Mouse (Mus musculus): ENCODE results near the gene Trarg1.
"Not testable (repeated sequence)": the region's sequence is repeated elsewhere in the genome, so short reads cannot be mapped to it uniquely, and the experiment has no call there.

Trarg1 gene

DNA sequence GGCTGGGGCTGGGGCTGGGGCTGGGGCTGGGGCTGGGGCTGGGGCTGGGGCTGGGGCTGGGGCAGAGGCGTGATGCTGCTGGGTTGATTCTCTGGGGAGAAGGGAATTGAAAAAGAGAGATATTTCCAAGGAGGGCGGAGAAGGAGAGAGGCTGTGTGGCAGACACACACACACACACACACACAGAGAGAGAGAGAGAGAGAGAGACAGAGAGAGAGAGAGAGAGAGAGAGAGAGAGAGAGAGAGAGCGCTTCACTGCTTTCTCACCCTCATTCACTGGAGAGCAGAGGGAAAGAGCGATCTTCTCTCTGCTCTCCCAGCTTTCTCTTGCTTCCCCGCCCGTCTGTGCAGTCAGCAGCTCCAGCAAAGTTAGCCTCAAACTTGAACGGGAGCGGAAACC lies at the start of gene Trarg1:
TSS of gene Trarg1 (plus strand) at position 301 of the 400 bp plus-strand sequence.
- not testable (repeated sequence) for ATAC-seq (ENCODE audit: low TSS enrichment)

DNA sequence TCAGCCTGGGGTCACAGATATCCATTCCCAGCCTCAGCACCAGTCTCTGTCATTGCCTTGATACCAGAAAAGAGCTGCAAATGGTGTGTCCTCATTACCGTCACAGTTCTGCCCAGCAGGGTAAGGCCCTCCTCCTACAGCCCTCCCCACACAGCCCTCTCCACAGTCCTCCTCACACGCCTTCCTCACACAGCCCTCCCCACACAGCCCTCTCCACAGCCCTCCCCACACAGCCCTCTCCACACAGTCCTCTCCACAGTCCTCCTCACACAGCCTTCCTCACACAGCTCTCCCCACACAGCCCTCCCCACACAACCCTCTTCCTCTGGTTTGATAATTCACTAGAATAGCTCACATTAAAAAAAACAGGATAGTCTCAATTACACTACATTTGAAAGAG lies 49.6 kb upstream of the Trarg1 start:
- no peak for ATAC-seq (ENCODE audit: low TSS enrichment)

DNA sequence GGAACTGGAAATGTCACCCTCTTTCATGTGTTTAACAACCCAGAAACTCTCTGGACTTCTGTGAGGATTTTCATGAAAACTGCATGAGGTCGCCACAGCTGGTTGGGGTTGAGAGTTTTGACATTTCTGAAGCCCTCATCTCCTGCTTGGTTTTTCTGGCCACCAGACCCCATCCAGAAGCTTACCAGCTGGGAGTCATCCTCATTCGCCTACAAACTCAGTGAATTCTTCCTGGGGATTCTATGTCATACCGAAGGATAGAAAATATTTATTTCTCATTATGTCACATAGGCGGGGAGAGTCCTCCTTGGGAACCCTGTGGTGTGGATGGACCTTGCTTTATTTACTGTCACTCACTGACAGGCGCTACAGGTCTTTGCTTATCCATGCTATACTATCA lies 49.1 kb upstream of the Trarg1 start:
- ATAC-seq (ENCODE audit: low TSS enrichment): no peak

DNA sequence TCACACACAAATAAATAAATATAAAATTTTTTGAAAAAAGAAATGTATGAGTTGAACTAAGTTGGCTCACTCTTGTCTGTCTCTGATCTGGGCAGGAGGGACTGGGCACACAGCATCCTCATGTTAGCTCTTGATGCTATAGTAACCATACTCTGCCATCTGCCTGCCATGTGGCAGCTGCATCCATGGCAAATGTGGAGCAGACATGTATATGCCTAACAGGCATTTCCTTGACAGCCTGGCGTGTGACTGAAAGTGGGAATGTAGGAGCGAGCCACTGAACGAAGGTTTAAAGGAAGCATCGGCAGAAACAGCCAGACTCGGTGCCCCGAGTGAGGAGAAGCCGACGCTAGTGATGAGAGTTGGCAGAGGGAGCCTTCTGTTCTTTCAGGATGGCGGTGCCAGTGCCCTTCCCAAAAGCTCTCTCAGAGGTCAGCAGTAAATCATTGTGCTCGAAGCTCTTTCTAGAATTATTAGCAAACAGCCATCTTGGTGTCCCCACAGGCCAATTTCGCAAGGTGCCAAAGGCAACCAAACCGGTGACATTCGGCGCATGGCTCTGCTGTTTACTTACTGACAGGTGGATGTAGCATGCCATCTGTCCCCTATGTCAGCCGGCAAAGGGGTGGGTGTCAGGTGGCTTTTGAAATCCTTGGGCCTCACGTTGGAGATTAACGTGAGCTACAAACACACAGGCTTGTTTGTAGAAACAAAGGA lies 40.2 kb upstream of the Trarg1 start:
- ATAC-seq (ENCODE audit: low TSS enrichment): no peak

DNA sequence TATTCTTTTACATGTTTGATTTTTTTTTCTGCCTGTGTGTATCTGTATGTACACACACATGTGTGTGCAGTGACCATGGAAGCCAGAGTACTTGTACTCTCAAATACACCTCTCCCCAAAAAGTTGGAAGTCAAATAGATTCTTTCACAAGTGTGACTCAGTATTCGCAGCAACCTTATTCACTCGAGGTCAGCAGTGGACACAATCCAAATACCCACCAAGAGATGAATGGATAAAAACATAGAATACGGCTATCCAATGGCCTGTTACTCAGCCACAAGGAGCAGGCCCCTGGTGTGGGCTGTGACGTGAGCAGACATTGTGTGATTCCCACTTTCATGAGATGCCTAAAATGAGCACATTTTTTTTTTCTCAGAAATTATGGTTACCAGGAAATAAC lies 39.4 kb upstream of the Trarg1 start:
- no peak for ATAC-seq (ENCODE audit: low TSS enrichment)

DNA sequence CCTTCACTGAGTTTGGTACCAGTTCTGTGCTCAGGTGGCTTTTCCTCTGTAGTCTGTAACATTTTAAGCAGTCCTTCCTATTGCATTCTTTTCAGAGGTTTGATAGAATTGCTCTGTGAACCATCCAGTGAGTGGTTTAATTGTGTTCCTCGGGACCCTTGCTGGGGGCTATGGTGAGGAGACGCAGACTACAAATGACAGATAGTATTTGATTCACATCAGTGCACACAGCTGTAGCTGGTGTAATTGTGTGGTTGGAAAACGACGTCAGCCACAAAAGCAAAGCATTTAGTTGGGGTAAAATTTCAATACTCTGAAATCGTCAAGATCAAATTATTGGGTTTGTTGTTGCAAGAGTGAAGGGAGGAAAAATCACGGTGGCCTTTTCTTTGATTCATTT lies 35.4 kb upstream of the Trarg1 start:
- ATAC-seq (ENCODE audit: low TSS enrichment): no peak

DNA sequence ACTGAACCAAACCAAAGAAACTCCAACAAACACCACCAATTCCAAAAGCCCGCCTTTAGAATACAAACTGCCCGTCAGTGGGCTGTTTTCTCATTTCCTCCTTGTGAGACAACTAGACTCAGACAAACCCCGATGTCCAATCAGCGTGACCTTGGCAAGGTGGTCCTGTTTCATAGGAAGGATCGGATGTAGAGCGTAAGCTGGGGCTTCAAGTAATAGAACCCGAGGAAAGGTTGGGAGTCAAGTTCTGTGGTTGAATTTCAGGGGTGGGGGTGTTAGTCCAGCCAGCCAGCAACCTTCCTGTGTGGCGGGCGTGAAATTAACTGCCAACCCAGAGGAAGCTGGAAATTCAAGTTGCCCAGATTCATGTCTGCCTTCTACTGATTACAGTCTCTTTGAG lies 34.6 kb upstream of the Trarg1 start:
- ATAC-seq (ENCODE audit: low TSS enrichment): no peak

DNA sequence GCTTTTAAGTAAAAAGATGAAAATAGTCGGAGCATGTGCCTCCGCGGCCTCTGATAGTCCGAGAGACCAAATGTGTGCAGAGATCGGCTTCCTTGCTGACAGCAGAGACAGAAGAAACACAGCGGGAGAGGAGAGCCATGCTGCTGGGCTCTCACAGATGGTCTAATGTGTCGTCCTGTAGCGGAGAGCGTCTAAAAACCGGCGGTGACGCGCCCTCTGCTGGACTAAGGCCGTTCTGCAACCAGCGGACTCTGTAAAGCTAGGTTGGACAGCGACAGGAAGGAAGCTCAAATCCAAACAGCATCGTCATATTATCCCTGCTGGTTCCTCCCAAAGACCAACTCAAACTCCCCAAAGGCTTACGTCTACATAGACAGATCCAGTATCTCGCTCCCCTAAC lies 33.7 kb upstream of the Trarg1 start:
- peak; percentile 91 for ATAC-seq (ENCODE audit: low TSS enrichment)

DNA sequence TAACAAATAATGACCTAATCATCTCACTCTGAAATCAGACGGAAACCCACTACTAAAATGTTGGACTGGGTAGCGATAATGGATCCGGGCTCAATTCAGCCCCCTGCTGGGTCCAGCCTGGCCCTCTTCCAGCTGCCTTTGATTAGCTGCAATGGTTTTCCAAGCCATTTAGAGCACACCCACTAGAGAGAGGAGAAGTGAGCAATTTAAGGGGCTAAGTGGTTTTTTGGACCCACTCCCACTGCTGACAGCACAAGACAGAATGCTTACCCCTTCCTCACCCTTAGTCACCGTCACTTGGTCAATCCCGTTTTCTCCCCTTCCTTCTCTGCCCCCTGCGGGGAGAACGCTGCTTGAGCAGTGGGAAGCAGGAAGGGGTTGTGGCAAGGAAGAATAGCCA lies 32.5 kb upstream of the Trarg1 start:
- no peak for ATAC-seq (ENCODE audit: low TSS enrichment)

DNA sequence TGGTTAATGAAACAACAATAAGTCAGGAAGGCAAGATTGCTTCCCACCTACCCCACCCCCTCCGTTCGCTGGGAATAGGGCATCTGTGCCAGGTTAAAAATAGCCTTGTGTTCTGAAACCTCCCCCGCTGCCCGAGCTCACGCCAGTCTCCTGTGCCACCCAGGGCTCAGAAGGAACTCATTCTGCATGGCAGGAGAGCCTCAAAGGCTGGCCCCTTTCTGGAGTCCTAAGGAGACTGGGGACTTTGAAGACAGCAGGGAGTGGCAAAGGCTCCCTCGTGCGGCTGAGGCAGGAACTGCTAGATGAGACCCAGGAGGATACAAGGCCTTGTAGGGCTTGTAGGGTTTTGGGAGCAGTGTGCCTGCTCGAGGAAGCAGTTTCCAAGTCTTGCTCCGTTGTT lies 32.1 kb upstream of the Trarg1 start:
- peak; percentile 60 for ATAC-seq (ENCODE audit: low TSS enrichment)

DNA sequence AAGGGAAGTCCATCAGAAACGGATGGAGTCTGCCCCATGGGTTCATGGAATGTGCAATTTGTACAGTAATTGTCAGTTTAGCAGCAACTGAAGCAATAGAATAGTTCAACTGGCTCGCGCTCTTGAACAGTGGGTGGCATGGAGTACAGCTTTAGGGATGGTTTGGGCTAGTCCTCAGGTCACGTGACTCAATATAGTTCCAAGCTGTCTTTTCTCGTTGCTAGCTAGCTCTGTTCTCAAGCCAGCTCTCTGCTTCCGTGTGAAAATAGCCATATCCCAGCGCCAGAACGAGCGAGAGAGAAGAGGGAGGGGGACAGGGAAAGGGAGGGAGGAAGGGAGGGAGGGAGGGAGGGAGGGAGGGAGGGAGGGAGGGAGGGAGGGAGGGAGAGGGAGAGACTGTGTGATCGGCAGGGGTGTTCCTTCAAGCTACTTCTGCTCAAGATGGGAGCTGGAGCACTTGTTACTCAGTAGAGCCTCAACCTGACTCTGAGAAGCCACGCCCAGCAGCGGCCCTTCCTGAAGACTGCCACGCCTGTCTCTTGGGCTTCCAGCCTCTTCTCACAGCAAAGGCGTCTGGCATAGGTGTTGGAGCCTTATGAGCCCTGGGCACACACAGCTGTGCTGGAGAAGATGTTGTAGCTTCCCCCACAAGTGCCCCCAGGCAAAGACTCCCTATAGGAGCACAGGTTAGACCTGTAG lies 28.6 kb upstream of the Trarg1 start:
- ATAC-seq (ENCODE audit: low TSS enrichment): peak; percentile 29; the same call in 1 of the 2 replicates

DNA sequence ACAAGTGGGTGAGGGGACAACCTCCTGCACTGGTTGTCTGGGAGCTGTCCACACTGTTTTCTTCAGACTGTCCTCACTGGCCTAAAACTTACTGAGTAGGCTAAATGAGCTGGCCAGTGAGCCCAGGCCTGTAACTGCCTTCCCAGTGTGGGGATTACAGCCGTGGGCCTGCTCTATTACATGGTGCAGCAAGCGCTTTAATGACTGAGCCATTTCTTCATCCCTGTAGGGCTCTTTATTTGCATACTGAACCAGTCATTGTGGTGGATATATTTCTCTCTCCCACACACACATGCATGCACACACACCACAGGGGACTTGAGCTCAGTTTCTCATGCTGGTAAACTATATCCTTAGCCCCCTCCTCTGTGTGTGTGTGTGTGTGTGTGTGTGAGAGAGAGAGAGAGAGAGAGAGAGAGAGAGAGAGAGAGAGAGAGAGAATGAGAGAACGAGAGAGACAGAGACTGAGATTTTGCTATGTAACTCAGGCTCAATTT lies 26.7 kb upstream of the Trarg1 start:
- ATAC-seq (ENCODE audit: low TSS enrichment): no peak

DNA sequence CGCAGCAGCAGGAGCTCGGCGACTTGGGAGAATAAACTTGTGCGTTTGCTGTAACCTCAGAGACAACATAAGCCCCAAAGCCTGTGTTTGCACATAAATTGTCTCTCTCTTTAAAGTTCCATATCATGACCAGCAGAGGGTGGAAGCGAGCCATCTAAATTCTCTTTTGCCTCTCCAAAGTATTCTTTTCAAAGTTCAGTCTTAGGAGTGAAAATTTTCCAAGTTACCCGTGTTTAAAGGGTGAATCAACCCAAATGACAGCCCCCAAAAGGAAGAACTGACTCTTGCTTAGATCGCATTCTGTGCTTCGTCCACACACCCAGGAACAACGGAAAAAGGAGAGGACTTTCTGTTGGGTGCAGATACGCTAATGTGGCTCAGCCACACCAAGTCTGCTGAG lies 24.5 kb upstream of the Trarg1 start:
- ATAC-seq (ENCODE audit: low TSS enrichment): peak; percentile 41; the same call in 1 of the 2 replicates

DNA sequence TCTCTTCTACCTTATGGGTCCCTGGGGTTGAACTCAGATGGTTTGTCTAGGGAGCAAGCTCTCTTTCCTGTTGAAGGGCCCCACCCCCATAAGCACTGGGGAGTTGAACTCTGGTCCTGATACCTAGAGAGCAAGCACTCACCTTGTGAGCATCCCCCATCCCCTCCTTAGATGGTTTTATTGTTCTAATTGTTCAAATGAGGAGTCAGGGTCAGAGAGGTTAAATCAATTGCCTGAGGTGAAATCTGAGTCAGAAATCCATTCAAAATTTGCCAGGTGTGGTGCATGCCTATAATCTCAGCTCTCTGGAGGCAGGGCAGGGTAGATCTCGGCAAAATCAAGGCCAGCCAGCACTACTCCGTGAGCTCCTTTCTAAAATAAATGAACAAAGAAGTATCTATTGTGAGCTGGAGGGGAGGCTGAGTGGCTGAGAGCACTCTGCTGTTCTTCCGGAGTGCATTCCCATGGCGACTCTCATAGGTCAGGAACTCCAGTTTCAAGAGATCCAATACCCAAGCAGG lies 22.1 kb upstream of the Trarg1 start:
- no peak for ATAC-seq (ENCODE audit: low TSS enrichment)

DNA sequence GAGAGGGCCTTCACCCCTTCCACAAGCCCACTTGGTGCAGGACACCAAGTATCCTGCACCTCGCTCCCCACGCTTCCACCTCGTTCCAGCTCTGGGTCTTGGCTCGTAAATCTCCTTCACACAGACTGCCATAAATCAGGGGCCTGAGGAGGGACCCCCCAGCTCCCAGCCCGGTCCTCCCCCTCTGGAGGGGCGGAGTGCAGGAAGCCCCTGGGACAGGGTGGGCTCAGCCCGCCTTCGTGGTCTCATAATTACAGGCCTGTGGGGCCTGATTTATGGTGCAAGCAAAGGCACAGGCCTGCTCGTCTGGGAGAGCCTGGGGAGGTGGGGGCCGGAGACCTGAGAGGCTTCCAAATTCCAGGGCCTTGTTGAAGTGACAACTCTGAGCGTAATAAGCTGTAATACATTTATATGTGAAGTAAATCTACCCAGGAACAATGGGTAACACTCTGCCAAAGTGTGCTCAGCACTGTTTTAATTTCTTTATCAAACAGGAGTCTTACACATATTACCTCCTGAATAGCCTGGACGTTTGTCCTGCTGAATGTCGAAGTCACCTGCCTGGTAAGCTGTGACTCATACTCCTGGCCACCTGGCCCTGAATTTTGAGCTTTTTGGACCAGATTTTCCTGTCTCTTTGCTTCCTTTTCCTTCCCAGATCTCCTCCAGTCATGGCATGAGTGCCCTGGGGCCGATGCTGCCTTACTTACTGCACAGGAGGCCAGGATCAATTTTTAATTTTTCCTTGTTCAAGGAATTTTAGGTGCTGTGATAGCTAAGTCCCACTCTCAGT lies 20.3 kb upstream of the Trarg1 start:
- no peak for ATAC-seq (ENCODE audit: low TSS enrichment)

DNA sequence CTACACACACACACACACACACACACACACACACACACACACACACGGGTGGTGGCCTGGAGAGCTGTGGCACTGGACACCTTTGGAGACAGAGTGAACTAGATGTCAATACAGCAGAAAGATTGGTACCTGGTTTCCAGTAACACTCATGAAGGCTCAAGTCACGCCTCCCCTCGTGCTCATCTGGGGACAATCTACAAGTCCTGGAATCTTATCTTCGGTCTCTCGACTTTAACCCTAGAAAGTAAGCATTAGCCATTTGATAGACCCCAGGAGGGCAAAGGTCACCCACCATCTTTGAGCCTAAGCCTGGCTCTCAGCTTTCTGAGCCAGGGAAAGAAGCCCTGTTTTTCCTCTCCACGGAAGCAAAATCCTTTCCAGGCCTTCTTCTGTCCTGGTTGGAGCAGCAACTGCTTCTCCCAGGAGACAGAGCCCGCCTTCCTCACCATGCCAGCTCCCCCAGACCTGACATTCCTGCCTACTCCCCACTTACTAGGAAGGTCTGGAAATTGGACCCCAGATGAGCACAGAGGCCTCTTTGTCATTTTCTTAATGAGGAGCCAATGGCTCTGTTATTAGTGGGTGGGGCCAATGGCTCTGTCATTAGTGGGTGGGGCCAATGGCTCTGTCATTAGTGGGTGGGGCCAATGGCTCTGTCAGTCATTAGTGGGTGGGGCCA lies 17.7 kb upstream of the Trarg1 start:
- no peak for ATAC-seq (ENCODE audit: low TSS enrichment)

DNA sequence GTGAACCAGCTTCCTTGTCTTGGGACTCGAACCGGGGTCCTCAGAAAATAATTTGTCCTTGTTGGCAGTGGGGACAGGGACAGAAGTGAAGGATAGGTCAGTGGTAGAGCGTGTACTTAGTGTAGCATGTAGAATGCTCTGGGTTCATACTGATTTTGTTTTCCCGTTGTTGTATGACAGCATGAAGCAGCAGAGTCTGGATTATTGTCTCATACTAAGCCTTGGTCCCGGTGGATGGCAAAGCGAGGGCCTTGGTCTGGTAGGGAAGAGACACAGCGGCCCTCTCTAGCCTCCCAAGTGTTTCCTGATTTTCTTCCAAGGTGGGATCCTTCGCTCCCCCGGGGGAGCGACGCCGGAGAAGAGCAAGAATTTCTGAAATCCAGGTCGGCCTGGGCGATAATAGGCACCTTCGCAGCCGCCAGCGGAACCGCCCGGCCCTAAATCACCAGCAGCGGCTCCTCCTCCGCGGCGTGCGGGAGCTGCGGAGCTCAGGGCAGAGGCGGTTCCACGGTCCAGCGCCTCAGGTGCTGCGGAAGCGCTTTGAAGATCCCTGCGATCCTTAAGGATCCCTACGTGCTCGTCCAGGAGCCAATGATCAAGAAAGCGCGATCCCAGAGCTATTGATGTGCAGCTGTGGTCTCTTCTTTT lies 13.5 kb upstream of the Trarg1 start:
- peak; percentile 79 for ATAC-seq (ENCODE audit: low TSS enrichment)

DNA sequence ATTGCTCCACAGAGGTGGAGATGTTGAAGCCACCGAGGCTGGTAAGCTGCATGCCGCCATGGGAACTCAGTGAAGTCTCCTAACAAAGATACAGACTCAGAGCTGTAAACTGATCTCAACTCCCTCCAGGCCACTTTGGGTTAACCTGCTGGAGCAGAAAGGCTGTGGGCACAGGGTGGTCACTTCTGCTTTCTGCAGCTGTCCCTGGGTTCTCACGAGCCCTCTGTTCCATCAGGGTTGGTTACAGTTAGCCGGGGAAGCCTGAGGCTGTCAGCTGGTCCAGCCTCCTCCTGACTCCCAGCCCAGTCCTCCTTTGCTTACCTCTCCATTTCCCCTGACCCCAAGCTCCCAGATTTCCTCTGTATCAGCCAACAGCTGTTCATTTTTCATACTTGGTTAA lies 11.8 kb upstream of the Trarg1 start:
- ATAC-seq (ENCODE audit: low TSS enrichment): no peak

DNA sequence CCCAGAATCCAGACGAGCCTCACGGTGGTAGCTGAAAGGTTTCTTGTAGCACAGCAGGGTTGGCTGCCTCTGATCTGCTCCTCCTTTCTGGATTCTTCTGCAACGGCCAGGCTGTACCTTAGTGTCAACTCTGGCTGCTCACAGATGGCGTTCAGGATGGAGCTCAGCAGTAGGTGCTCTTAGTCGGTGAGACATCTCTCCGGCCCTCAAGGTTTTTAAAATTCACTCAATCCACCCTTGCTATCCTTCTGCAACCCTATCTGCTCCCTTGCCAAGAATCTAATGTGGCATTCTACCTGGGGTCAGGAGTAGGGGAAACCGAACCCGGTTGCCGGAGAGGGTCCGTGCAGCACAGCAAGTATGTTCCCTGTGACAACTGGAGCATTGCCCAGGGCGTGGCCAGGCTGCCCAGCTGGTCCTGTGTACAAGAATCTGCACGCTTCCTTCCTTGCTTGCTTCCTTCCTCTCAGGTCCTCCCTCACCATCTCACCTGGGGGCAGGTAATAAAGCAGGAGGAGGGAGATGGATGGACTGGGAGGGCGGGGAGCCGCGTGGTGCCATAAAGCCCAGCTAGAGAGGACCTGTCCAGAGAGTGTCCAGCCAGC lies 7.6 kb upstream of the Trarg1 start, which contains the start of gene Bhlha9:
TSS of gene Bhlha9 (plus strand) at position 600 of the 605 bp plus-strand sequence.
- ATAC-seq (ENCODE audit: low TSS enrichment): peak; percentile 8; the same call in 1 of the 2 replicates

DNA sequence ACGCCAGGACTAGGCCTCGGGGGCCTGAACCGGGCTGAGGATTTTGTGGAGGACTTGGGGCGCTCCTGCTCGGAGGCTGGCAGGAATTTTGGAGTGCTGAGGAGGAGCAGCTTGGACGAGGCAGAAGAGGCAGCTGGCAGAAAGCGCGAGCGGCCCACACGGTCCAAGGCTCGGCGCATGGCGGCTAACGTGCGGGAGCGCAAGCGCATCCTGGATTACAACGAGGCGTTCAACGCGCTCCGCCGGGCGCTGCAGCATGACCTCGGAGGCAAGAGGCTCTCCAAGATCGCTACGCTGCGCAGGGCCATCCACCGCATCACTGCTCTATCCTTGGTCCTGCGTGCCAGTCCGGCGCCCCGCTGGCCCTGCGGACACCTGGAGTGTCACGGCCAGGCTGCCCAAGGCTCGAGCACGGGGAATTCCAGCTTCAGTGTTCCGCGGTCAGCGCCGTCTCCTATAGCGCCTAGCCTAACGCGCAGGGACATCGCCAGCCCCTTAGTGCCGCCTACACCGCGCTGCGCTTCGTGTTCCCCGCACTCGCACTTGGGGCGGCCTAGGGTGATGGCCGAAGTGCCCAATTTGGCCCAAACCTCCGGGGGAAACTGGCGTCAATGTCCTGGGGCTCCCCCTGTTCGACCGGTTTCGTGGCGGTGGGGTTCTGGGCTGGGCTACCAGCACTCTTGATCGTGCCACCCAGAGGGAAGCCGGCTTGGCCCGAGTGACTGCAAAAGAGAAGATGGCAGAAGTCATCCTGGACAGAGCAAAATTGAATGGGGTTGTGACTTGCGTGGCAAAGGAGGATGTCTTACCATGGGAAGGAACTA lies 6.8 kb upstream of the Trarg1 start:
- peak; percentile 77 for ATAC-seq (ENCODE audit: low TSS enrichment)

All from frontal cortex, adult (tissue).